Mouse (Mus musculus) MEL (cell line): Measurements from ENCODE around the gene A3galt2. TPM values are rescaled to one million over a fixed set of nuclear protein-coding genes. Genes with fewer than 3 reads are reported as not detected.

ENCODE experiments used
- DNase-seq: peaks from one replicate; pipeline ENCODE4 v3.0.0; 2011; ENCODE audit warnings: low read depth, low spot score
- H3K27ac ChIP-seq: 2 replicates; pipeline ENCODE4 v1.5.1; 2012; ENCODE audit warnings: low read depth, mild to moderate bottlenecking, control low read depth, low read length, moderate library complexity; ENCODE audit not compliant: control insufficient read depth
- H3K27me3 ChIP-seq, 2 experiments: fragments of 150-350 bp in 1 of 2; sonication (generic) in 1 of 2; 2 replicates each; pipeline ENCODE4 v1.6.1; 2012; ENCODE audit warnings: low read length in 2 of 2, mild to moderate bottlenecking in 2 of 2, improper control_type of control experiment in 1 of 2, moderate library complexity in 1 of 2; ENCODE audit not compliant: insufficient read depth in 2 of 2, control insufficient read depth in 1 of 2
- H3K36me3 ChIP-seq, 2 experiments: 2 replicates each; pipeline ENCODE4 v1.6.1; 2012 to 2014; ENCODE audit warnings: low read length in 2 of 2, improper control_type of control experiment in 1 of 2, inconsistent platforms in 1 of 2, mild to moderate bottlenecking in 1 of 2; ENCODE audit not compliant: insufficient read depth in 2 of 2, control insufficient read depth in 1 of 2
- H3K4me1 ChIP-seq, 2 experiments: fragments of 150-350 bp in 1 of 2; sonication (generic) in 1 of 2; 2 replicates each; pipeline ENCODE4 v1.6.1; 2012; ENCODE audit warnings: low read length in 2 of 2, improper control_type of control experiment in 1 of 2, mild to moderate bottlenecking in 1 of 2; ENCODE audit not compliant: insufficient read depth in 2 of 2, control insufficient read depth in 1 of 2
- H3K4me3 ChIP-seq, 2 experiments: fragments of 150-350 bp in 1 of 2; sonication (generic) in 1 of 2; 2 replicates each; pipeline ENCODE4 v1.5.1; 2012; ENCODE audit warnings: low read depth in 2 of 2, low read length in 2 of 2, mild to moderate bottlenecking in 2 of 2, moderate library complexity in 2 of 2, control low read depth in 1 of 2, improper control_type of control experiment in 1 of 2; ENCODE audit not compliant: control insufficient read depth in 1 of 2, insufficient read depth in 1 of 2
- H3K79me2 ChIP-seq: 2 replicates; pipeline ENCODE4 v1.6.1; 2012; ENCODE audit warnings: mild to moderate bottlenecking, low read length, moderate library complexity; ENCODE audit not compliant: control insufficient read depth, poor library complexity, insufficient read depth
- H3K9ac ChIP-seq: 2 replicates; pipeline ENCODE4 v1.6.1; 2012; ENCODE audit warnings: low read depth, mild to moderate bottlenecking, control low read depth, low read length, moderate library complexity; ENCODE audit not compliant: control insufficient read depth, poor library complexity, severe bottlenecking
- H3K9me3 ChIP-seq: fragments of 150-350 bp; sonication (generic); replicated peaks from 2 replicates; pipeline ENCODE4 v1.6.1; 2012; ENCODE audit warnings: mild to moderate bottlenecking, low read length, improper control_type of control experiment, moderate library complexity; ENCODE audit not compliant: insufficient read depth
- CHD1 ChIP-seq: IDR thresholded peaks from 2 replicates; pipeline ENCODE4 v1.6.1; 2012; ENCODE audit warnings: low read depth, mild to moderate bottlenecking, inconsistent platforms, low read length, improper control_type of control experiment
- CTCF ChIP-seq, 3 experiments: IDR thresholded peaks in 2 of 3; conservative IDR thresholded peaks in 1 of 3; 2 replicates each; pipeline ENCODE4 v1.5.1; 2011 to 2012; ENCODE audit warnings: low read length in 3 of 3, low read depth in 2 of 3, mild to moderate bottlenecking in 2 of 3, improper control_type of control experiment in 1 of 3, inconsistent platforms in 1 of 3, mixed read lengths in 1 of 3, moderate library complexity in 1 of 3; ENCODE audit not compliant: control insufficient read depth in 1 of 3, insufficient read depth in 1 of 3, poor library complexity in 1 of 3, severe bottlenecking in 1 of 3
- E2F4 ChIP-seq: IDR thresholded peaks from 2 replicates; pipeline ENCODE4 v1.6.1; 2011; ENCODE audit warnings: low read depth, low read length, improper control_type of control experiment, borderline replicate concordance
- ELF1 ChIP-seq: IDR thresholded peaks from 2 replicates; pipeline ENCODE4 v1.6.1; 2014; ENCODE audit warnings: low read depth, mild to moderate bottlenecking, inconsistent platforms, low read length, improper control_type of control experiment, moderate library complexity
- GABPA ChIP-seq: IDR thresholded peaks from 2 replicates; pipeline ENCODE4 v1.6.1; 2012; ENCODE audit warnings: low read depth, mild to moderate bottlenecking, inconsistent platforms, low read length, improper control_type of control experiment, moderate library complexity
- HCFC1 ChIP-seq: IDR thresholded peaks from 2 replicates; pipeline ENCODE4 v1.6.1; 2012; ENCODE audit warnings: low read depth, mild to moderate bottlenecking, inconsistent platforms, low read length, improper control_type of control experiment, moderate library complexity
- JUND ChIP-seq: IDR thresholded peaks from 2 replicates; pipeline ENCODE4 v1.6.1; 2011; ENCODE audit warnings: low read depth, mild to moderate bottlenecking, improper control_type of control experiment, low read length
- KAT2A ChIP-seq: conservative IDR thresholded peaks from 2 replicates; pipeline ENCODE4 v1.6.1; 2012; ENCODE audit warnings: low read depth, low read length, improper control_type of control experiment, inconsistent platforms
- MAFK ChIP-seq: IDR thresholded peaks from 2 replicates; pipeline ENCODE4 v1.6.1; 2011; ENCODE audit warnings: low read depth, mild to moderate bottlenecking, low read length, improper control_type of control experiment, borderline replicate concordance
- MEF2A ChIP-seq: IDR thresholded peaks from 2 replicates; pipeline ENCODE4 v1.6.1; 2014; ENCODE audit warnings: low read depth, mild to moderate bottlenecking, inconsistent platforms, low read length, improper control_type of control experiment; ENCODE audit not compliant: poor library complexity, insufficient replicate concordance, severe bottlenecking; ENCODE audit errors: extremely low read depth
- NELFE ChIP-seq: IDR thresholded peaks from 2 replicates; pipeline ENCODE4 v1.6.1; 2011; ENCODE audit warnings: low read depth, low read length, improper control_type of control experiment
- NRF1 ChIP-seq: IDR thresholded peaks from 2 replicates; pipeline ENCODE4 v1.6.1; 2014; ENCODE audit warnings: low read depth, mild to moderate bottlenecking, inconsistent platforms, low read length, improper control_type of control experiment, moderate library complexity; ENCODE audit not compliant: poor library complexity, insufficient read depth, severe bottlenecking
- POLR2AphosphoS5 ChIP-seq: IDR thresholded peaks from 2 replicates; pipeline ENCODE4 v1.6.1; 2012; ENCODE audit warnings: low read depth, borderline replicate concordance, mild to moderate bottlenecking, inconsistent platforms, low read length, moderate library complexity, mixed read lengths
- RAD21 ChIP-seq: IDR thresholded peaks from 2 replicates; pipeline ENCODE4 v1.6.1; 2011; ENCODE audit warnings: mild to moderate bottlenecking, low read depth, low read length, improper control_type of control experiment
- RCOR1 ChIP-seq: IDR thresholded peaks from 2 replicates; pipeline ENCODE4 v1.6.1; 2012; ENCODE audit warnings: low read depth, mild to moderate bottlenecking, inconsistent platforms, low read length, improper control_type of control experiment
- SMC3 ChIP-seq: IDR thresholded peaks from 2 replicates; pipeline ENCODE4 v1.6.1; 2011; ENCODE audit warnings: low read depth, low read length, improper control_type of control experiment
- TBP ChIP-seq: IDR thresholded peaks from 2 replicates; pipeline ENCODE4 v1.8.0; 2011; ENCODE audit warnings: low read depth, low read length, improper control_type of control experiment
- UBTF ChIP-seq: IDR thresholded peaks from 2 replicates; pipeline ENCODE4 v1.6.1; 2012; ENCODE audit warnings: low read depth, mild to moderate bottlenecking, inconsistent platforms, low read length, improper control_type of control experiment, moderate library complexity, borderline replicate concordance; ENCODE audit not compliant: insufficient read depth
- USF1 ChIP-seq: IDR thresholded peaks from 2 replicates; pipeline ENCODE4 v1.6.1; 2014; ENCODE audit warnings: low read depth, mild to moderate bottlenecking, inconsistent platforms, low read length, improper control_type of control experiment, moderate library complexity
- USF2 ChIP-seq, 2 experiments: IDR thresholded peaks; 2 replicates each; pipeline ENCODE4 v1.6.1; 2011 to 2012; ENCODE audit warnings: improper control_type of control experiment in 2 of 2, low read length in 2 of 2, borderline replicate concordance in 1 of 2, inconsistent platforms in 1 of 2, low read depth in 1 of 2, mild to moderate bottlenecking in 1 of 2; ENCODE audit not compliant: insufficient read depth in 1 of 2
- ZC3H11A ChIP-seq: IDR thresholded peaks from 2 replicates; pipeline ENCODE4 v1.6.1; 2012; ENCODE audit warnings: low read depth, mild to moderate bottlenecking, inconsistent platforms, low read length, improper control_type of control experiment
- ZNF384 ChIP-seq: IDR thresholded peaks from 2 replicates; pipeline ENCODE4 v1.6.1; 2012; ENCODE audit warnings: low read depth, mild to moderate bottlenecking, inconsistent platforms, low read length, improper control_type of control experiment
- polyA plus RNA-seq, 2 experiments: library from polyadenylated mRNA; stranded (reverse) in 1 of 2; unstranded in 1 of 2; fragments of >175 nt in 1 of 2; fragments of >200 nt in 1 of 2; gene quantifications; 2 replicates each; pipeline versions ENCODE4 v1.2.1 to v1.2.4; 2012; ENCODE audit warnings: low replicate concordance in 2 of 2, low read depth in 1 of 2; ENCODE audit not compliant: insufficient read length in 2 of 2, insufficient read depth in 1 of 2, missing spikeins in 1 of 2
- total RNA-seq: library from RNA; depleted of rRNA; stranded (reverse); fragments of 300-350 nt; gene quantifications from 2 replicates; pipeline ENCODE4 v1.2.3, GENCODE M21; 2012

A3galt2 gene
- total and polyA plus RNA-seq, 3 experiments = 0.06 TPM; not detected in 2

GRCm38 (mm10) chr4:128748309-128748708, 6.9 kb upstream of the A3galt2 start:
- Histone ChIP-seq H3K4me1 (no peaks in the 10 kb centered on the region), H3K79me2 (no peaks in the 10 kb centered on the region)
- TF ChIP-seq ELF1 (no peak), HCFC1 (no peak)
- TF ChIP-seq, all 39 proteins: peak for 0
- Histone ChIP-seq H3K9ac (no peak overlapping the region), H3K36me3 (peaks cover 2 to 7% of the 10 kb centered on the region in 2 experiments; a peak in 2 of 4 replicates), H3K27ac (no peak overlapping the region), H3K4me3 (no peak overlapping the region), H3K9me3 (no peaks in the 10 kb centered on the region), H3K27me3 (no peaks in the 10 kb centered on the region)
- no peak for DNase-seq

- H3K79me2 ChIP-seq = no peaks in the 10 kb centered on the region
- no peaks in the 10 kb centered on the region for H3K9me3 ChIP-seq
- H3K27ac ChIP-seq = no peak overlapping the region
- no peak for DNase-seq
- H3K27me3 ChIP-seq = no peaks in the 10 kb centered on the region
- H3K4me3 ChIP-seq = no peak overlapping the region
- no peak for TF ChIP-seq MEF2A
- peak; percentile 15 to 27 (median 24); a peak in 2 of 6 replicates for TF ChIP-seq CTCF (IDR thresholded peaks at IDR 0.05 in 2 of 3, conservative IDR thresholded peaks at IDR 0.05 in 1 of 3; ENCODE audit: control insufficient read depth in 1 of 3, insufficient read depth in 1 of 3, low read depth in 2 of 3, low read length in 3 of 3, poor library complexity in 1 of 3, severe bottlenecking in 1 of 3)
- no peak for TF ChIP-seq JUND
- TF ChIP-seq E2F4 = no peak
- no peak overlapping the region for H3K9ac ChIP-seq
- H3K4me1 ChIP-seq = no peaks in the 10 kb centered on the region
- H3K36me3 ChIP-seq = peaks cover 2 to 4% of the 10 kb centered on the region in 2 experiments; a peak in 1 of 4 replicates
Measured at GRCm38 (mm10) chr4:128751006-128751405, 4.2 kb upstream of the A3galt2 start.

GRCm38 (mm10) chr4:128752031-128752757, 3.0 kb upstream of the A3galt2 start:
- no peak overlapping the region for H3K27ac ChIP-seq
- H3K79me2 ChIP-seq = no peaks in the 10 kb centered on the region
- H3K9me3 ChIP-seq = no peaks in the 10 kb centered on the region
- no peaks in the 10 kb centered on the region for H3K4me1 ChIP-seq
- no peak overlapping the region for H3K4me3 ChIP-seq
- TF ChIP-seq UBTF (no peak), RCOR1 (no peak), TBP (no peak), SMC3 (no peak), RAD21 (no peak), NELFE (no peak), E2F4 (no peak), KAT2A (no peak), NRF1 (no peak), CHD1 (no peak), USF1 (no peak), USF2 (IDR thresholded peaks at IDR 0.05; ENCODE audit: borderline replicate concordance in 1 of 2, insufficient read depth in 1 of 2, low read depth in 1 of 2, low read length in 2 of 2) (no peak), ZC3H11A (no peak), MAFK (no peak), ZNF384 (no peak), POLR2AphosphoS5 (no peak), GABPA (no peak)
- no peaks in the 10 kb centered on the region for H3K27me3 ChIP-seq
- H3K9ac ChIP-seq = no peak overlapping the region
- peaks cover 2 to 4% of the 10 kb centered on the region in 2 experiments; a peak in 1 of 4 replicates for H3K36me3 ChIP-seq
- DNase-seq = no peak
